22 mouse cellular contexts compared by ENCODE assay signal in the genomic region with DNA sequence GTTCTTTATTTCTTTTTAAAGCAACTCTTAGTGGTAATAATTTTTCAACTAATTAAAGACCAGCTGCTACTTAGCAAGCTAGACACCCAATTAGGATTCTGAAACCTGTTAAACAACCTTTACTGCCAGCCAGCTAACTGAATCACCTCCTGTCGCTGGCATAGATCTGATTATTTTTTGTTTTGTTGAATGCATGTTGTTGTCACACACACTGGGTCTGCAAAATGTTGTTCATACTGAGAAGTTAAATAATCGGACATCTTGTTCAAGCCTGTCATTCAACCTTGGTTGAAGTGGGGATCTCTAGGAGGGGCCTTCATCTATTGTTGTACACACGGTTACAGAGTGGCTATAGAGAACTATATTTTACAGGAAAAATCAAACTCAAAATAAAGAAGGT.
DNase-seq lines count a peak whose midpoint lies in the region; ATAC-seq and TF ChIP-seq lines count a peak whose summit lies in the region.
"Had no signal": no experiment of that assay in that cellular context is flagged by ENCODE, and none has a peak within 500 bp of the region (broad histone marks: within the 10 kb centered on the region; RNA-seq: fewer than 3 reads in every experiment).

No protein-coding gene starts in this region.

- H3K36me3 ChIP-seq in midbrain, embryonic 15.5 days (replicated peaks), result no peaks in the 10 kb centered on the region
- H3K36me3 ChIP-seq: embryonic facial prominence, embryonic 10.5 days; G1E; hindbrain, embryonic 13.5 days had no signal

- peak; percentile 5 to 16 for DNase-seq in cerebellum, postnatal 10 days
- no peak for DNase-seq in cerebellum, adult 9-11 months
- DNase-seq in layer of hippocampus, adult 18-20 months (ENCODE audit: low spot score in 2 of 2), result peak; percentile 7 to 46
- DNase-seq in layer of hippocampus, postnatal 25 days (ENCODE audit: extremely low spot score in 1 of 2, low spot score in 1 of 2), result no peak
- peak; percentile 30 to 34 for DNase-seq in layer of hippocampus, adult 2 months (ENCODE audit: low spot score in 2 of 2)
- no peak for DNase-seq in right cerebral cortex, postnatal 25 days
- DNase-seq: adrenal gland, adult 8-10 months; adrenal gland, postnatal 36 days; B cell, adult 2 months; cerebellum, adult 11-12 months; cerebellum, adult 9-10 months; gastrocnemius, adult 2 months; gastrocnemius, postnatal 25 days; heart, adult 11 months; heart, postnatal 10 days had no signal

- H3K9me3 ChIP-seq in midbrain, embryonic 15.5 days, result no peaks in the 10 kb centered on the region
- H3K9me3 ChIP-seq: embryonic facial prominence, embryonic 10.5 days; G1E; hindbrain, embryonic 13.5 days had no signal

- H3K4me2 ChIP-seq in midbrain, embryonic 15.5 days, result no peak overlapping the region
- H3K4me2 ChIP-seq: hindbrain, embryonic 13.5 days had no signal

- no peak overlapping the region for H3K9ac ChIP-seq in midbrain, embryonic 15.5 days
- H3K9ac ChIP-seq: hindbrain, embryonic 13.5 days had no signal

- no peak for ATAC-seq in midbrain, embryonic 15.5 days (replicated peaks)
- ATAC-seq: CD4-positive, CD25-positive, alpha-beta regulatory T cell, adult 4 months; hindbrain, postnatal 0 days had no signal

- H3K27me3 ChIP-seq in midbrain, embryonic 15.5 days (replicated peaks), result no peaks in the 10 kb centered on the region
- H3K27me3 ChIP-seq: hindbrain, embryonic 13.5 days had no signal

- no peak for TF ChIP-seq CTCF in layer of hippocampus, adult 2 months (conservative IDR thresholded peaks at IDR 0.05)

- no peak overlapping the region for H3K27ac ChIP-seq in layer of hippocampus, adult 2 months
- no peak overlapping the region for H3K27ac ChIP-seq in midbrain, embryonic 15.5 days
- H3K27ac ChIP-seq: embryonic facial prominence, embryonic 10.5 days; gastrocnemius, adult 2 months; hindbrain, embryonic 13.5 days; hindbrain, postnatal 0 days had no signal

- H3K4me3 ChIP-seq in layer of hippocampus, adult 2 months, result no peak overlapping the region
- H3K4me3 ChIP-seq in midbrain, embryonic 15.5 days, result no peak overlapping the region
- H3K4me3 ChIP-seq: embryonic facial prominence, embryonic 10.5 days; erythroblast, embryonic 14.5 days; gastrocnemius, adult 2 months; hindbrain, embryonic 13.5 days had no signal

- 63% methylated on average over 3 of the region's 3 CpGs for WGBS in midbrain, embryonic 15.5 days

- no peaks in the 10 kb centered on the region for H3K4me1 ChIP-seq in midbrain, embryonic 15.5 days
- H3K4me1 ChIP-seq: embryonic facial prominence, embryonic 10.5 days; hindbrain, embryonic 13.5 days had no signal

Comparison
In these comparisons a context has a peak if more than half of its experiments do, and no peak if none do; other contexts are left out.
1. DNase-seq: peak in cerebellum, postnatal 10 days (2 of 2), layer of hippocampus, adult 18-20 months (2 of 2) and layer of hippocampus, adult 2 months (2 of 2); none in cerebellum, adult 9-11 months (single experiment), layer of hippocampus, postnatal 25 days (0 of 2) and right cerebral cortex, postnatal 25 days (single experiment).